Mouse (Mus musculus) CH12.LX (cell line): ENCODE measurements around the gene Kiss1r. TPM values are rescaled to one million over a fixed set of nuclear protein-coding genes. Genes with fewer than 3 reads are reported as not detected.

Experiments
- DNase-seq: peaks from one replicate; pipeline ENCODE4 v3.0.0-alpha.2; 2013; ENCODE audit errors: extremely low read depth
- H3K27ac ChIP-seq: 2 replicates; pipeline ENCODE4 v1.5.1; 2012; ENCODE audit warnings: low read depth, mild to moderate bottlenecking, control low read depth, moderate library complexity; ENCODE audit not compliant: insufficient read depth
- H3K27me3 ChIP-seq: replicated peaks from 2 replicates; pipeline ENCODE3; 2012; ENCODE audit warnings: inconsistent platforms
- H3K36me3 ChIP-seq, 2 experiments: replicated peaks in 1 of 2; 2 replicates each; pipeline versions ENCODE3 to v1.6.1; 2012; ENCODE audit warnings: inconsistent platforms in 1 of 2, low read length in 1 of 2, mild to moderate bottlenecking in 1 of 2, mixed read lengths in 1 of 2, moderate library complexity in 1 of 2; ENCODE audit not compliant: control insufficient read depth in 1 of 2, insufficient read depth in 1 of 2
- H3K4me1 ChIP-seq, 2 experiments: 2 replicates each; pipeline ENCODE4 v1.6.1; 2012; ENCODE audit warnings: inconsistent platforms in 1 of 2, moderate library complexity in 1 of 2; ENCODE audit not compliant: insufficient read depth in 2 of 2, control insufficient read depth in 1 of 2
- H3K4me2 ChIP-seq: 2 replicates; pipeline ENCODE4 v1.6.1; 2012; ENCODE audit warnings: low read depth, mild to moderate bottlenecking, control low read depth; ENCODE audit not compliant: poor library complexity, insufficient read depth, severe bottlenecking
- H3K4me3 ChIP-seq, 3 experiments: fragments of 150-350 bp in 1 of 3; sonication (generic) in 1 of 3; replicated peaks in 1 of 3; 2 replicates each; pipeline versions ENCODE3 to v1.5.1; 2011 to 2012; ENCODE audit warnings: low read depth in 2 of 3, low read length in 2 of 3, mild to moderate bottlenecking in 2 of 3, moderate library complexity in 2 of 3, control low read depth in 1 of 3, improper control_type of control experiment in 1 of 3, inconsistent platforms in 1 of 3, mixed read lengths in 1 of 3; ENCODE audit not compliant: poor library complexity in 1 of 3
- H3K79me2 ChIP-seq: replicated peaks from 2 replicates; pipeline ENCODE4 v1.6.1; 2012; ENCODE audit warnings: mild to moderate bottlenecking, moderate library complexity; ENCODE audit not compliant: control insufficient read depth, poor library complexity, insufficient read depth, severe bottlenecking; ENCODE audit errors: extremely low read depth
- H3K9ac ChIP-seq: 2 replicates; pipeline ENCODE4 v1.6.1; 2012; ENCODE audit warnings: low read depth, mild to moderate bottlenecking, control low read depth, moderate library complexity; ENCODE audit not compliant: insufficient read depth
- H3K9me3 ChIP-seq: replicated peaks from 2 replicates; pipeline ENCODE3; 2012; ENCODE audit warnings: low read length, inconsistent platforms, mixed read lengths
- BHLHE40 ChIP-seq: IDR thresholded peaks from 2 replicates; pipeline ENCODE4 v1.6.1; 2011; ENCODE audit warnings: mild to moderate bottlenecking, low read depth, low read length, improper control_type of control experiment
- CHD1 ChIP-seq: IDR thresholded peaks from 2 replicates; pipeline ENCODE4 v1.6.1; 2012; ENCODE audit warnings: low read depth, low read length, improper control_type of control experiment, inconsistent platforms
- CHD2 ChIP-seq: IDR thresholded peaks from 2 replicates; pipeline ENCODE4 v1.6.1; 2011; ENCODE audit warnings: low read length, improper control_type of control experiment
- CTCF ChIP-seq, 2 experiments: IDR thresholded peaks in 1 of 2; conservative IDR thresholded peaks in 1 of 2; 2 replicates each; pipeline ENCODE4 v1.5.1; 2011 to 2012; ENCODE audit warnings: low read depth in 2 of 2, low read length in 2 of 2, improper control_type of control experiment in 1 of 2, inconsistent platforms in 1 of 2, mild to moderate bottlenecking in 1 of 2, moderate library complexity in 1 of 2
- E2F4 ChIP-seq: IDR thresholded peaks from 2 replicates; pipeline ENCODE4 v1.6.1; 2011; ENCODE audit warnings: low read depth, low read length, improper control_type of control experiment; ENCODE audit not compliant: insufficient replicate concordance
- ELF1 ChIP-seq: IDR thresholded peaks from 2 replicates; pipeline ENCODE4 v1.6.1; 2014; ENCODE audit warnings: low read depth, mild to moderate bottlenecking, inconsistent platforms, low read length, improper control_type of control experiment
- EP300 ChIP-seq: IDR thresholded peaks from 2 replicates; pipeline ENCODE4 v1.6.1; 2011; ENCODE audit warnings: low read length, improper control_type of control experiment
- ETS1 ChIP-seq: conservative IDR thresholded peaks from 2 replicates; pipeline ENCODE4 v1.6.1; 2012; ENCODE audit warnings: low read depth, mild to moderate bottlenecking, inconsistent platforms, low read length, improper control_type of control experiment, moderate library complexity
- GABPA ChIP-seq: IDR thresholded peaks from 2 replicates; pipeline ENCODE4 v1.6.1; 2012; ENCODE audit warnings: low read depth, low read length, improper control_type of control experiment, inconsistent platforms; ENCODE audit not compliant: insufficient replicate concordance
- HCFC1 ChIP-seq: IDR thresholded peaks from 2 replicates; pipeline ENCODE4 v1.6.1; 2012; ENCODE audit warnings: low read depth, mild to moderate bottlenecking, inconsistent platforms, low read length, improper control_type of control experiment
- IRF4 ChIP-seq: IDR thresholded peaks from 2 replicates; pipeline ENCODE4 v1.6.1; 2014; ENCODE audit warnings: low read depth, mild to moderate bottlenecking, inconsistent platforms, low read length, improper control_type of control experiment
- JUN ChIP-seq: IDR thresholded peaks from 2 replicates; pipeline ENCODE4 v1.6.1; 2011; ENCODE audit warnings: low read depth, mild to moderate bottlenecking, low read length, improper control_type of control experiment, moderate library complexity; ENCODE audit not compliant: insufficient read depth
- JUND ChIP-seq: conservative IDR thresholded peaks from 2 replicates; pipeline ENCODE4 v1.6.1; 2011; ENCODE audit warnings: low read depth, low read length, improper control_type of control experiment
- KAT2A ChIP-seq: IDR thresholded peaks from 2 replicates; pipeline ENCODE4 v1.6.1; 2012; ENCODE audit warnings: low read length, improper control_type of control experiment, inconsistent platforms; ENCODE audit not compliant: insufficient replicate concordance
- MAFK ChIP-seq: IDR thresholded peaks from 2 replicates; pipeline ENCODE4 v1.6.1; 2011; ENCODE audit warnings: low read length, improper control_type of control experiment; ENCODE audit not compliant: insufficient replicate concordance
- MAX ChIP-seq: IDR thresholded peaks from 2 replicates; pipeline ENCODE4 v1.6.1; 2011; ENCODE audit warnings: low read length, improper control_type of control experiment
- MAZ ChIP-seq: IDR thresholded peaks from 2 replicates; pipeline ENCODE4 v1.6.1; 2012; ENCODE audit warnings: low read depth, mild to moderate bottlenecking, inconsistent platforms, low read length, improper control_type of control experiment, moderate library complexity
- MEF2A ChIP-seq: IDR thresholded peaks from 2 replicates; pipeline ENCODE4 v1.6.1; 2014; ENCODE audit warnings: low read depth, mild to moderate bottlenecking, inconsistent platforms, low read length, improper control_type of control experiment, borderline replicate concordance
- MXI1 ChIP-seq: IDR thresholded peaks from 2 replicates; pipeline ENCODE4 v1.6.1; 2011; ENCODE audit warnings: mild to moderate bottlenecking, low read depth, low read length, improper control_type of control experiment
- MYC ChIP-seq: IDR thresholded peaks from 2 replicates; pipeline ENCODE4 v1.6.1; 2011; ENCODE audit warnings: low read depth, mild to moderate bottlenecking, improper control_type of control experiment, low read length
- NELFE ChIP-seq: IDR thresholded peaks from 2 replicates; pipeline ENCODE4 v1.6.1; 2011; ENCODE audit warnings: low read depth, low read length, improper control_type of control experiment
- NRF1 ChIP-seq: IDR thresholded peaks from 2 replicates; pipeline ENCODE4 v1.6.1; 2014; ENCODE audit warnings: low read depth, mild to moderate bottlenecking, inconsistent platforms, low read length, improper control_type of control experiment, moderate library complexity
- PAX5 ChIP-seq: IDR thresholded peaks from 2 replicates; pipeline ENCODE4 v1.6.1; 2012; ENCODE audit warnings: low read length, inconsistent platforms, mixed read lengths
- POLR2A ChIP-seq: IDR thresholded peaks from 2 replicates; pipeline ENCODE4 v1.6.1; 2011; ENCODE audit warnings: low read depth, mild to moderate bottlenecking, improper control_type of control experiment, low read length
- POLR2AphosphoS2 ChIP-seq: IDR thresholded peaks from 2 replicates; pipeline ENCODE4 v1.6.1; 2011; ENCODE audit warnings: low read depth, low read length, improper control_type of control experiment
- RAD21 ChIP-seq: IDR thresholded peaks from 2 replicates; pipeline ENCODE4 v1.6.1; 2011; ENCODE audit warnings: low read depth, mild to moderate bottlenecking, low read length, improper control_type of control experiment, moderate library complexity
- RCOR1 ChIP-seq: conservative IDR thresholded peaks from 2 replicates; pipeline ENCODE4 v1.6.1; 2012; ENCODE audit warnings: low read depth, mild to moderate bottlenecking, inconsistent platforms, low read length, improper control_type of control experiment
- SIN3A ChIP-seq: IDR thresholded peaks from 2 replicates; pipeline ENCODE4 v1.6.1; 2012; ENCODE audit warnings: low read length, improper control_type of control experiment, inconsistent platforms
- SMC3 ChIP-seq: IDR thresholded peaks from 2 replicates; pipeline ENCODE4 v1.6.1; 2011; ENCODE audit warnings: low read depth, low read length, improper control_type of control experiment
- TBP ChIP-seq: conservative IDR thresholded peaks from 2 replicates; pipeline ENCODE4 v1.6.1; 2011; ENCODE audit warnings: low read depth, low read length, improper control_type of control experiment
- TCF12 ChIP-seq: IDR thresholded peaks from 2 replicates; pipeline ENCODE4 v1.6.1; 2014; ENCODE audit warnings: low read depth, mild to moderate bottlenecking, inconsistent platforms, low read length, improper control_type of control experiment
- UBTF ChIP-seq: IDR thresholded peaks from 2 replicates; pipeline ENCODE4 v1.6.1; 2012; ENCODE audit warnings: low read depth, mild to moderate bottlenecking, inconsistent platforms, low read length, improper control_type of control experiment, moderate library complexity
- USF1 ChIP-seq: IDR thresholded peaks from 2 replicates; pipeline ENCODE4 v1.6.1; 2014; ENCODE audit warnings: low read depth, mild to moderate bottlenecking, inconsistent platforms, low read length, improper control_type of control experiment
- USF2 ChIP-seq: conservative IDR thresholded peaks from 2 replicates; pipeline ENCODE4 v1.6.1; 2011; ENCODE audit warnings: low read depth, low read length, improper control_type of control experiment
- ZC3H11A ChIP-seq: IDR thresholded peaks from 2 replicates; pipeline ENCODE4 v1.6.1; 2012; ENCODE audit warnings: low read depth, mild to moderate bottlenecking, inconsistent platforms, low read length, improper control_type of control experiment
- ZKSCAN1 ChIP-seq: IDR thresholded peaks from 2 replicates; pipeline ENCODE4 v1.6.1; 2012; ENCODE audit warnings: low read depth, inconsistent platforms, low read length, improper control_type of control experiment, borderline replicate concordance
- ZMIZ1 ChIP-seq: IDR thresholded peaks from 2 replicates; pipeline ENCODE4 v1.6.1; 2012; ENCODE audit warnings: low read depth, mild to moderate bottlenecking, inconsistent platforms, low read length, improper control_type of control experiment
- ZNF384 ChIP-seq: IDR thresholded peaks from 2 replicates; pipeline ENCODE4 v1.6.1; 2012; ENCODE audit warnings: low read depth, low read length, improper control_type of control experiment, inconsistent platforms
- dilution Hi-C: fragments of 300-500 bp; cut with MboI; formaldehyde crosslinking; loops from 2 replicates; pipeline ENCODE4 v1.14.3; 2020; ENCODE audit warnings: low sequenced_read_pairs; ENCODE audit not compliant: extremely low pct_unique_long_range_greater_than_20kb, extremely low pct_ligation_motif_present
- in situ Hi-C: fragments of 300-500 bp; cut with MboI; formaldehyde crosslinking; loops from 3 replicates; pipeline ENCODE4 v1.14.3; 2019; ENCODE audit warnings: low sequenced_read_pairs, low pct_ligation_motif_present, low pct_unique_long_range_greater_than_20kb, mixed read lengths
- polyA plus RNA-seq: library from polyadenylated mRNA; unstranded; fragments of >175 nt; gene quantifications from 2 replicates; pipeline ENCODE4 v1.2.1, GENCODE M21; 2012; ENCODE audit warnings: low read depth; ENCODE audit not compliant: insufficient read length
- total RNA-seq, 2 experiments: library from RNA; depleted of rRNA; stranded (reverse); fragments of 300-350 nt in 1 of 2; fragments of >200 nt in 1 of 2; gene quantifications; 2 replicates each; pipeline ENCODE4 v1.2.3; 2012 to 2014

Gene Kiss1r
- total and polyA plus RNA-seq, 3 experiments: 0.17 to 0.76 (median 0.24) TPM

DNA sequence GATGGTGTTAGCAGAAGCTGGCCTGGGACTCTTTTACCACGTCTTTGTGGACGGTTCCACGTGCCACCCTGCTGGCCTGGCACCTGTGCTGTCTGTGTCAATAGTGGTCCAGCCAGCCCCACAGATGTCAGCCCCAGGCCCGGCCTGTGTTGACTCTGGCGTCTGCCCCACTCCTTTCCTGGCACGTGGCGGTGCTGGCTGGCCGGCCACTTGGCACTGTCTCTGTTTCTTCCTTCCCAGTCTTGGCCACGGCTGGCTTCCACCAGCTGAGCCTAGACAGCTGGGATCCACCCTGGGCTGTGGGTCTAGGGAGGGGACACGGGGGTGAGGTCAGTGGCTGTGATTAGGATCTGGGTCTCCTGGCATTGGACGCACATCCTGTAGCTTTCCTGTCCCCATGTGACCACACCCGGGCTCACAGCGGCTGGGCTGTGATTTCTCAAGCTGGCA, 17.5 kb downstream of the Kiss1r start:
- H3K9ac ChIP-seq: 0 out of 2 replicates have a peak overlapping the region, but pooled peaks have one; percentile 2
- H3K36me3 ChIP-seq: peaks cover 70 to 94% of the 10 kb centered on the region in 2 experiments
- in situ Hi-C loops: no loop called here
- TF ChIP-seq MYC (peak; percentile 64; the same call in 1 of the 2 replicates), RCOR1 (no peak), PAX5 (no peak), USF1 (no peak), JUN (no peak), ETS1 (no peak), HCFC1 (no peak), CHD2 (no peak), ELF1 (no peak), POLR2AphosphoS2 (no peak), NELFE (no peak), RAD21 (no peak), MAFK (no peak), TCF12 (0 out of 2 replicates have a peak, but pooled peaks have one; percentile 20), ZC3H11A (no peak), MEF2A (no peak), ZKSCAN1 (no peak), CTCF (conservative IDR thresholded peaks at IDR 0.05 in 1 of 2, IDR thresholded peaks at IDR 0.05 in 1 of 2; ENCODE audit: low read depth in 2 of 2, low read length in 2 of 2) (no peak), MAX (peak; percentile 51; the same call in 1 of the 2 replicates), CHD1 (no peak), MXI1 (peak; percentile 75; the same call in 1 of the 2 replicates), POLR2A (0 out of 2 replicates have a peak, but pooled peaks have one; percentile 35), EP300 (no peak), UBTF (no peak), BHLHE40 (peak; percentile 47; the same call in 1 of the 2 replicates), NRF1 (no peak), USF2 (no peak), ZNF384 (no peak), IRF4 (no peak), GABPA (no peak), TBP (no peak), SMC3 (no peak), SIN3A (peak; percentile 19; the same call in 1 of the 2 replicates), JUND (no peak), KAT2A (no peak), E2F4 (no peak), MAZ (no peak), ZMIZ1 (0 out of 2 replicates have a peak, but pooled peaks have one; percentile 40)
- H3K9me3 ChIP-seq: no peaks in the 10 kb centered on the region
- DNase-seq: no peak
- H3K79me2 ChIP-seq: peaks cover 100% of the 10 kb centered on the region
- H3K4me2 ChIP-seq: peak overlapping the region; percentile 78
- H3K4me3 ChIP-seq: peak overlapping the region in 2 of 3 experiments; percentile 10 to 72
- no peaks in the 10 kb centered on the region for H3K27me3 ChIP-seq
- dilution Hi-C loops: no loop called here
- H3K27ac ChIP-seq: peak overlapping the region; percentile 76
- peaks cover 63 to 98% of the 10 kb centered on the region in 2 experiments for H3K4me1 ChIP-seq
